Mouse (Mus musculus): ENCODE data around the gene Zfp605.

Gene Zfp605

GRCm38 (mm10) chr5:110106901-110107564, 2.9 kb upstream of the Zfp605 start:
- in situ Hi-C loops (cut with MboI, MseI), result loop anchor here (25.0 kb wide), 1 partner anchor 1645 kb away; the partner anchor contains the start of gene Pcgf3

GRCm38 (mm10) chr5:110107581-110108304, 2.1 kb upstream of the Zfp605 start, which contains the start of gene Gtpbp6:
Gene Gtpbp6, minus strand, starts transcription at chr5:110108197.
- in situ Hi-C loops (cut with MboI, MseI), result loop anchor here (25.0 kb wide), 1 partner anchor 1645 kb away; the partner anchor contains the start of gene Pcgf3

- in situ Hi-C loops (cut with MboI, MseI), result loop anchor here (25.0 kb wide), 1 partner anchor 1646 kb away; the partner anchor contains the start of gene Pcgf3
Observed at GRCm38 (mm10) chr5:110108305-110108628, 1.6 kb upstream of the Zfp605 start.

GRCm38 (mm10) chr5:110122380-110122779, 12.5 kb downstream of the Zfp605 start:
- in situ Hi-C loops (cut with MboI, MseI), result loop anchor here (25.0 kb wide), 1 partner anchor 1660 kb away; the partner anchor contains the start of gene Pcgf3

DNA sequence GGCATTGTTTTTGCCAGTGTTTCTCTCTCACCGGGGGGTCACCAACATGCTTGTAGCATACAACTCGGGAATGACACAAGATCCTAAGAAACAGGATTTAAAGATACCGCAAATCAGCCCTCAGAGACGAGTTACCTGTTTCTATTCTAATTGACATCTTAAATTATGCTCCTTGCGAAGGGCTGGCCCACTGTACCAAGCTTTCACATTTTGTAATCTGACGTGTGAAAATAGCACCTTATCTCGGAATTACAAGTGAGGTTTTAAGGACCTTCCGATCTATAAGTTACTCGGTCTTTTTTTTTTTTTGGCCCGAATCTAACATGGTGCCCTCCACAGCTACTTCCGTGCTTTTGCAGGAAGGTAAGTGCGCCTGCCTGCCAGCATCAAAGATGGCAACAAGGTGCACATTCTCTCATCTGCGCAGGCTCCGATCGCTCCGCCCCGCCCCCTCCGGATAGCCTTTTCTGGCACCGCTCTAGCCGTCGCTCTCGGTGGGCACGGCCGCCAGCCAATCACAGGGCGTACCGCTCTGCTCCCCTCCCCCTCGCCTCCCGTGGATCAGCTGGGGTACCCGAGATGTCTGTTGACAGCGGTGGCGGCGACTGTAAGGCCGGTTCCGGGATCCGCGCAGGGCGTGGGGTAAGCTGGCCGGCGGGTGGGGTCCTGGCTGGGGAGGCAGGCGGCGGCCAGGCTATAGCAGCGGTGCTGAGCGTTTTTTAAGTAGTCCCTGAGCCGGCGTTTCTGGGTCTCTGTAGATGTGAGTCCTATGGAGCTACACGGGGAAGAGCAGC, 25.6 kb downstream of the Zfp605 start, which contains the start of gene Chfr:
TSS of gene Chfr (plus strand) at position 550 of the 794 bp plus-strand sequence.
- in situ Hi-C loops (cut with MboI, MseI), result no loop called here

- in situ Hi-C loops (cut with MboI, MseI), result no loop called here
Observed at GRCm38 (mm10) chr5:110136087-110136464, 26.2 kb downstream of the Zfp605 start.

GRCm38 (mm10) chr5:110137816-110138215, 27.9 kb downstream of the Zfp605 start:
- in situ Hi-C loops (cut with MboI, MseI), result no loop called here

DNA sequence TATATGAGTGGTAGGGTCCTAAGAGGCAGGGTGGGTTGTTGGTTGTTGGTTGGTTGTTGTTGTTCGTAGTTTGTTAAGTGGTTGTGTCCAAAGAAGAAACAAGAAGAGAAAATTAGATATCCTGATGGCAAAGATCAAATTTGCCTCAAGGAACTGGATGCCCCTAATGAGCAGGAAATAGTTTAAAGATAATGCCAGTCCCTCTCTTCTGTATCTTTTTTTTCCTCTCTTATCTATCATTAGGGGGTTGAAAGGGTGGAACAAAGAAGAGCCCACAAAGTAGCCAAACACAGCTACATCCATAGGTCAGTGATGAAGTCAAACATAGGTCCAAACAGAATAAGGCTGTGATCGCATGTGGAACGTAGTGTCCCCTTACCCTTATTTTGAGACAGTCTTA, 29.4 kb downstream of the Zfp605 start:
- in situ Hi-C loops (cut with MboI, MseI), result no loop called here

DNA sequence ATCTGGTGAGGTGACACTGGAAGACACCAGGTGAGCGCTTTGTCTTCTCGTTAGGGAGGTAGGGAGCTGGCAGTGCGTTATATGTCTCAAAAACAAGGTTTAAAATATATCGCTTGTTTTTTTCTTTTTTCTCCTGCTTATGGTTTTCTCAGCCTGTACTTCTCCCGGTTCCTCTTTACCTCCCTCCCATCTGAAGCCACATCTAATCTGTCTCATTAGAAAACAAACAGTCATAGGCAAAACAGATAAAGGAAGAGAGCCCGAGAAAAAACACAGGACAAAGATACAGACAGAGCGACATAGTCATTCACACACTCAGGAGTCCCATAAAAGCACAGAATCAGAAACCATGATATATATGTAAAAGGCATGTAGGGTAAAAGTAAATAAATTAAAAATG, 30.5 kb downstream of the Zfp605 start:
- in situ Hi-C loops (cut with MboI, MseI), result no loop called here

DNA sequence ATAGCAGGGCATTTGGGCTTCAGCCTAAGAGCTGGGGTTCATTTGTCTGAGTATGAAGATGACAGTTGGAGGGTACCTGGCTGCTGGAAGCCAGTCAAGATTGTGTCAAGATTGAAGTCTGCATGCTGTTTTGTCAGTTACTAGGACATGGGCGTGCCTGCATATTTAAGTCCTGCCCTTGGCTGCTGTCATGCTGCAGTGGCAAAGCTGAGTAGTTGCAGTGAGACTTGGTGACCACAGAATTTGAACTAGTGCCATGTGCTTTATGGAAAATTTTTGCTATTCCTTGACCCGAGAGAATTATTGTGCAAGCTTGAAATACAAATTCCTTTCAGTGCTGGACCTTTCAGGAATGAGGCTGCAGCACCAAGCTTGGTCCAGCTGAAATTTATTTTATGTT, 32.4 kb downstream of the Zfp605 start:
- in situ Hi-C loops (cut with MboI, MseI), result no loop called here

DNA sequence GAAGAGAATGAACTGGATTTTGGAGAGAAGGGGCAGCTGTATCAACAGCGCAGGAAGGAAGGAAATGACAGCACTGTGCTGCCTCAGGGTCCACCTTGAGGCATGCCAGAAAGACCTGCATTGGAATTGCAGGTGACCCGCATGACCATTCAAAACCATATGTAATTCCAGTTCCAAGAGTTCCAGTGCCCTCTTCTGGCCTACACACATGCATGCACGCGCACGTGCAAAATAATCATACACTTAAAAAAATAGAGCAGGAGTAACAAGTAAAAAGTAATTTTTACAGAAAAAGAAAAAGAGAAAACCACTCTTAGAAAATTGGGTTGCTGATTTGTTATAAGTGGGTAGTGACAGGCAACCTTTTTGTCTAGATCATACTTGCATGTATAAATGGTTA, 33.1 kb downstream of the Zfp605 start:
- in situ Hi-C loops (cut with MboI, MseI), result no loop called here

DNA sequence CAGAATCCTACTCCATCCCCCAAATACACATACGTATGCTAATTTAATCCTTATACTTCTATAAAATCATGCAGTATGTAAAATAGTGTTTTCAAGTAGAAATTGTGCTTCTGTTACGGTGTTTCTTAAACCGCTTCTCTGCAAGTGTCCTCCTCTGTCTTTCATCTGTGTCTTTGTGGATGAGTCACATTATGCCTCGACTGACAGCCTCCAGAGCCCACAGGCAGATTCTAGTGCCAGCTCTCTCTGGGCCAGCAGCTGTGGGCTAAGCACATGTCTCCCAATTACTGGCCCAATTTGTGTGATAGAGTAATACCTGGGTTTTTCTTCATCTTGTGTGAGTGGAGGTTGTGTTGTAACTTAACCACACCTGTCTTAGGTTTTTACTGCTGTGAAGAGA, 59.5 kb downstream of the Zfp605 start:
- in situ Hi-C loops (cut with MboI, MseI), result no loop called here

- in situ Hi-C loops (cut with MboI, MseI), result loop anchor here (5.0 kb wide), 1 partner anchor 56 kb away; the partner anchor contains the start of gene Ankle2
Observed at GRCm38 (mm10) chr5:110176362-110177020, 66.6 kb downstream of the Zfp605 start, which contains the start of gene Golga3. Gene Golga3, plus strand, starts transcription at chr5:110176701.

GRCm38 (mm10) chr5:110177021-110177420, 67.1 kb downstream of the Zfp605 start:
- in situ Hi-C loops (cut with MboI, MseI), result loop anchor here (5.0 kb wide), 1 partner anchor 55 kb away; the partner anchor contains the start of gene Ankle2

DNA sequence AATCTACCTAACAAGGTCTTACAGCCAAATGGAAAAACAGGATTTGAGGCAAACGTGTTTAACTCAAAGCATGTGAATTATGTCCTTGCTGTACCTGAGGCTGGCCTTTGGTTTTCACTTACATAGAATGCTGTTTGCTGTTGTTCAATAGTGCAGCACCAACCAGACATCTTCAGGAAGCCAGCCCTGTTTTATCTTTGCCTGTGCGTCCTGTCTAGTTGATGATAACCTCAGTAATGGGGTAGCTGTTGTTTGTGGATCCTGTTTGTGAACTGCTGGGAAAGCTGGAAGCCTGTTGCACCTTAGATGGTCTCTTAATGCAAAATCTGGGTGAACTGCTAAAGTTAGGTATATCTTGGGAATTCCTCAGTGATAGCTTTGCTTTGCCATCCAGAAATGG, 68.7 kb downstream of the Zfp605 start:
- in situ Hi-C loops (cut with MboI, MseI), result loop anchor here (5.0 kb wide), 1 partner anchor 54 kb away; the partner anchor contains the start of gene Ankle2

Data from T-helper 2 cell (primary cell).